Mouse (Mus musculus) embryonic facial prominence, embryonic 13.5 days (tissue): ENCODE data around the gene Nfkbie. TPM values are rescaled to one million over a fixed set of nuclear protein-coding genes. Genes with fewer than 3 reads are reported as not detected.

Experiments
- ATAC-seq: fragments of 200-750 bp; cut with Nextera tagmentation; 2 replicates; pipeline ENCODE4 v1.8.0; 2017; ENCODE audit warnings: low read depth; ENCODE audit not compliant: insufficient number of reproducible peaks, insufficient read depth, low FRiP score, low TSS enrichment
- H3K27ac ChIP-seq: fragments of 300-500 bp; sonication (generic); 2 replicates; pipeline ENCODE4 v1.5.1; 2015; ENCODE audit warnings: moderate library complexity, mild to moderate bottlenecking, inconsistent platforms
- H3K27me3 ChIP-seq: fragments of 300-500 bp; sonication (generic); 2 replicates; pipeline ENCODE4 v1.6.1; 2015; ENCODE audit warnings: mild to moderate bottlenecking, inconsistent platforms
- H3K36me3 ChIP-seq: fragments of 300-500 bp; sonication (generic); 2 replicates; pipeline ENCODE4 v1.6.1; 2015; ENCODE audit warnings: mild to moderate bottlenecking, inconsistent platforms
- H3K4me1 ChIP-seq: fragments of 300-500 bp; sonication (generic); 2 replicates; pipeline ENCODE4 v1.6.1; 2015; ENCODE audit warnings: inconsistent platforms
- H3K4me2 ChIP-seq: fragments of 300-500 bp; sonication (generic); 2 replicates; pipeline ENCODE4 v1.6.1; 2015; ENCODE audit warnings: moderate library complexity, mild to moderate bottlenecking, inconsistent platforms
- H3K4me3 ChIP-seq: fragments of 300-500 bp; sonication (generic); 2 replicates; pipeline ENCODE4 v1.5.1; 2015; ENCODE audit warnings: mild to moderate bottlenecking, inconsistent platforms
- H3K9ac ChIP-seq: fragments of 300-500 bp; sonication (generic); 2 replicates; pipeline ENCODE4 v1.6.1; 2015; ENCODE audit warnings: mild to moderate bottlenecking, inconsistent platforms
- H3K9me3 ChIP-seq: fragments of 300-500 bp; sonication (generic); 2 replicates; pipeline ENCODE4 v1.6.1; 2016; ENCODE audit warnings: inconsistent platforms
- WGBS: fragments of 180-500 bp; shearing (Covaris S2); methylation state at CpG from one replicate; pipeline ENCODE4 v1.1.7; 2015; ENCODE audit warnings: mixed read lengths; 5-methylcytosine and 5-hydroxymethylcytosine counted together
- polyA plus RNA-seq: library from polyadenylated mRNA; unstranded; fragments of >200 nt; fragmentation: Nextera tagmentation; extraction: Ambion mirVana; gene quantifications from 2 replicates; pipeline ENCODE4 v1.2.1, GENCODE M21; 2015

Nfkbie gene
- polyA plus RNA-seq, 1 experiment from 2014 or later, result 4.7 TPM

DNA sequence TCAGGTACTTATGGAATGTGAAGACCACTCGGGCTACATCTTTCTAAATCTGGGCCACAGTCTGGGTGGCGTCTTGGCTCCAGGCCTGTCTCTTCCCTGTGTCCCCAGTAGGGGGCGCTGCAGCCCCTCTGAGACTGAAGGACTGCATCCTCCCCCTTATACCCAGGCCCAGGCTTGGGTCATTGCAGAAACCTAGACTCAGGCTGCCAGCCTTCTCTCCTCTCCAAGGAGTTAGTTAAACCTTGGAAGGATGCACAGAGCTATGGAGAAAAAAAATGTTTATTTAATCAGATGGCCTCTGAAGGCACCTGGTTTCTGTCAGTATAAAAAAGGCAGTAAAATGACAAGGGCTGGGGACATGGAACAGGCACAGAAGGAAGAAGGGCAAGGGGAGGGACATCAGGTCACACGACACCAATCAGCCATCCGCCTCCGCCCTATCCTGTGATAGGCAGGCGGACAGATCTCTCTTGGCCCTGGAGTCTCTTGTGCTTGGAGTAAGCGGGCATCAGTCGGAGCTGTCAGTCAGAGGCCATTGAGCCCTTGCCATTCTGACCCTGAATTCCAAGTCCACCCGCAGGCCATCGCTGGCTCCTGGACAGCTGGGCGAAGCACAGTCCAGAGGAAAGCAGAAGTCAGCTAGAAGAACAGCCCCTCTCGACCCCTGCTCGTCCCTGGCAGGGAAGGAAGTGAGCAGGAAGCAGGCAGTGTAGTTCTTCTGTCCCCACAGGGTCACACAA lies 29.6 kb downstream of the Nfkbie start:
- peak; percentile 22; the same call in 1 of the 2 replicates for ATAC-seq
- peaks cover 32% of the 10 kb centered on the region for H3K36me3 ChIP-seq
- WGBS, result 20% methylated on average over 14 of the region's 14 CpGs
- H3K27me3 ChIP-seq, result no peaks in the 10 kb centered on the region
- no peak overlapping the region for H3K4me3 ChIP-seq
- H3K9ac ChIP-seq, result peak overlapping the region; percentile 61
- peak overlapping the region; percentile 82 for H3K27ac ChIP-seq
- 0 out of 2 replicates have a peak overlapping the region, but pooled peaks have one; percentile 5 for H3K4me2 ChIP-seq
- H3K4me1 ChIP-seq, result peaks cover 32% of the 10 kb centered on the region
- peaks cover 4% of the 10 kb centered on the region; the same call in 1 of the 2 replicates for H3K9me3 ChIP-seq

DNA sequence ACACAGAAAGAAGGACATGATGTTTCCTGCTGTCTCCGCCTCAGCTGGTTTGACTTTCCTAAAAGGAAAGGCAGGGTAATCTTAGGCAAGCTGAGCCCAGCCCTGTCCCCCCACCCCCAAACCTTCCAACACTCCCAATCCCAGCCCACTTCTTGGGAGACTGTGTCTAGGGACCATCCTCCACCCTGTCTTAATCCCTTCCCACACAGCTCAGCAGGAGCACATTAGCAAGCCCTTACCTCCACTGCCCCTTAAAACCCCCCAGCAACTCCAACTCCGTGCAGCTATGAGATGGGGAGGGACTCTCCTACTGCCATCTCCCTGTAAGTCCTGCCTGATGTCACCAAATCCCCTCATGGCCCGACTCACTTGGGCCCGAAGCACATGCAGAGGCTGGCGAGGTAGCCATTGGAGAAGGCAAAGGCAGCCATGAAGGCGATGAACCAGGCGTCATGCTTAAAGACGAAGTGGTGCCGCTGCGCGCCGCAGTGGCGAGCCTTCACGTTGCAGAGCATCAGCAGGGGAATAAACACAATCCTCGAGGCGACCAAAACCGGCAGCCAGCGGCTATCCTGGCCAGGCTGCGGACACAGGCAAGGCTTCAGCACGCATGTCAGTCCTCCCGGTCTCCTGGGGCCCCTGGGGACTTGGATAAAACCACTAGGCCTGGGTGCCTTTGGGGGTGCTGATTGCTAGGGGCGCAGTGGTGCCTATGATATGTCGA lies 30.4 kb downstream of the Nfkbie start:
- H3K4me3 ChIP-seq, result no peak overlapping the region
- no peaks in the 10 kb centered on the region for H3K27me3 ChIP-seq
- peaks cover 30% of the 10 kb centered on the region for H3K4me1 ChIP-seq
- H3K27ac ChIP-seq, result peak overlapping the region; percentile 82
- peaks cover 34% of the 10 kb centered on the region for H3K36me3 ChIP-seq
- peak overlapping the region; percentile 61 for H3K9ac ChIP-seq
- no peak overlapping the region for H3K4me2 ChIP-seq
- H3K9me3 ChIP-seq, result peaks cover 4% of the 10 kb centered on the region; the same call in 1 of the 2 replicates
- WGBS, result 65% methylated on average over 23 of the region's 23 CpGs
- no peak for ATAC-seq

DNA sequence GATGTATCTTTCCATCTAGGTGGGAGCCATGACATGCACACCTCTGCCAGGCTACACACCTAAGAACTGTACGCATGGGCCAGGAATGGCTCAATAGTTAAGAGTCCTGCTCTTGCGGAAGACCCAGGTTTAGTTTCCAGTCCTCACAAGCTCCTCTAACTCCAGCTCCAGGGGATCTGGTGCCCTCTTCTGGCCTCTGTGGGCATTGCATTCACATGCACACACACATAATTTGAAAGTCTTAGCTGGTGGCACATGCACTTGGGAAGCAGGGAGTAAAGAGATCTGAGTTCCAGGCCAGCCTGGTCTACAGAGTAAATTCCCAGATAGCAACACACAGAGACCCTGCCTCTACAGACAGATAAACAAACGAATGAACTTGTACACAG lies 30.9 kb downstream of the Nfkbie start:
- ATAC-seq, result no peak
- no peak overlapping the region for H3K4me2 ChIP-seq
- H3K27ac ChIP-seq, result no peak overlapping the region
- H3K4me1 ChIP-seq, result peaks cover 26% of the 10 kb centered on the region
- no peaks in the 10 kb centered on the region for H3K27me3 ChIP-seq
- no peak overlapping the region for H3K9ac ChIP-seq
- peaks cover 34% of the 10 kb centered on the region for H3K36me3 ChIP-seq
- no peak overlapping the region for H3K4me3 ChIP-seq
- WGBS, result 98% methylated on average over 3 of the region's 3 CpGs
- peaks cover 4% of the 10 kb centered on the region; the same call in 1 of the 2 replicates for H3K9me3 ChIP-seq

DNA sequence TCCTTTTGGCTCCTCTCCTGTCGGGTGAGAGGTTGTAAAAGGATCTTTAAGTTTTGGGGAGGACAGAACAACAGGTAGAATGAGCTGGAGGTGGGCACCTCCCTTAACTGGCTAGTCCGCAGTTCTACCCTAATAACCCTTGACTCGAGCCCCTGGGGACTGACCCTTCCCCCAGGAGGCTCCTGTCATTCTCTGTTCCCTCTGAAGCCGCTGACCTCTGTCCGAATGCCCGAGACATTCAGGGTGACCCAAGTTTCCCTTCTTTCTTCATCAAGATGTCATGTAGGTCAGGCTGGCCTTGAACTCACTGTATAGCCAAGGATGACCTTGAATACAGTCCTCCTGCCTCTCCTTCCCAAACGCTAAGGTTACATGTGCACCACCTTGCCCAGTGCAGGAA lies 32.9 kb downstream of the Nfkbie start:
- H3K36me3 ChIP-seq, result peaks cover 34% of the 10 kb centered on the region
- no peak overlapping the region for H3K4me3 ChIP-seq
- H3K27ac ChIP-seq, result no peak overlapping the region
- peaks cover 3% of the 10 kb centered on the region; the same call in 1 of the 2 replicates for H3K27me3 ChIP-seq
- 91% methylated on average over 7 of the region's 7 CpGs for WGBS
- H3K4me1 ChIP-seq, result peaks cover 42% of the 10 kb centered on the region
- peaks cover 4% of the 10 kb centered on the region; the same call in 1 of the 2 replicates for H3K9me3 ChIP-seq
- no peak overlapping the region for H3K4me2 ChIP-seq
- no peak for ATAC-seq
- no peak overlapping the region for H3K9ac ChIP-seq

DNA sequence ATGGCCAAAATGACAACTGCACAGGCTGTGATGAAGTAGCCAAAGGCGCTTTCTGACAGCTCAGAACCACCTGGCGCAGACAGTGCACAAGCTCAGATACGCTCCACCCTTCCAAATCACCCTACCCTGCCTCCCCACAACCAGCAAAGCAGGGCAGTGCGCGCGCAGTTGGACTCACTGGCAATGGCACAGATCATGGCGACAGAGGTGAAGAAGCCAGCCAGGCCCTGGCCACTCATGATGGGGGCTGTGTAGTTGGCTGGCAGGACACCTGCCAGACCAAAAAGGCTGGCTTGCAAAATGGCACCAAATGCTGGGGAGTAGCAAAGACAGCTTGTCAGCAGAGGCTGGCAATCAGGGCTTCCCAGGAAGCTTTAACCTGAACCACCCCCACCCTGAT lies 33.7 kb downstream of the Nfkbie start:
- Histone ChIP-seq H3K4me1 (peaks cover 49% of the 10 kb centered on the region), H3K4me2 (no peak overlapping the region), H3K9me3 (peaks cover 4% of the 10 kb centered on the region; the same call in 1 of the 2 replicates), H3K27ac (no peak overlapping the region), H3K27me3 (peaks cover 10% of the 10 kb centered on the region), H3K36me3 (peaks cover 34% of the 10 kb centered on the region), H3K4me3 (no peak overlapping the region), H3K9ac (no peak overlapping the region)
- 94% methylated on average over 7 of the region's 7 CpGs for WGBS
- ATAC-seq, result no peak

DNA sequence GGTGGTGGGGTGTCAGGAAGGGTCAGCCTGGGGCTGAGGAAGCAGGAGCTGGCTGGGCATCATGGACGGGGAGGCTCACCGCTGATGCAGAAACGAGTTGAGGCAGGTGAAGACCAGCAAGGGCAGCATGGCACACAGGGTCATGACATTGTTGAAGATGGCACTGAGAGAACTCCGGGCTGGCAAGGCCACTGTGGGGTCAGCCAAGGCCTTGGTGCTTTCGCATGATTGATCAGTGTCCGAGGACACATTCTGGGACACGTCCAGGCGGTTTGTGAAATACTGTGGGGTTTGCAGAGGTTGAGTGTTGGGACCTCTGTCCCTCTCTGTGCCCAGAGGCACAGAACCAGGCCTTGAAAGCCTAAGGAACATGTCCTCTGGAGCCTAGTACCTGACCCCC lies 34.3 kb downstream of the Nfkbie start:
- Histone ChIP-seq H3K9me3 (peaks cover 4% of the 10 kb centered on the region; the same call in 1 of the 2 replicates), H3K27me3 (peaks cover 16% of the 10 kb centered on the region), H3K4me3 (no peak overlapping the region), H3K36me3 (peaks cover 34% of the 10 kb centered on the region), H3K9ac (no peak overlapping the region), H3K27ac (no peak overlapping the region), H3K4me1 (peaks cover 49% of the 10 kb centered on the region), H3K4me2 (no peak overlapping the region)
- 94% methylated on average over 8 of the region's 8 CpGs for WGBS
- ATAC-seq, result no peak

DNA sequence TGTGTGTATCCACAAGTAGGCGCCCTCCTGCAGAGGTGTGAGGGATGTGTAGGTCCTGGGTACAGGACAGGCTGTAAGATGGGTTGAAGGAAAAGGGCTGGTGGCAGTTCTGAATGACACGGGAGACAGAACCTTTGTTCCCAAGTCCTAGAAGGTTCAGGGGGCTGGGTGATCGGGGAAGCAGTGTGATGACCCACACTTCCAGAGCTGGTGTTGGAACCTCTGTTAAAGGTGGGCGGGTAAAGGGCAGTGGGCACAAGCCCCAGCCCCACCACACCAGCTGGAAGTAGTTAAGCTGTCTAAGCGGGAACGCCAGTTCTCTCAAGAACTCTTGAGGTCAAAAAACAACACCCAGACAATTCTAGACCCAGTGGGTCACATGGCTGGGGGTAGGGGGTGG lies 34.9 kb downstream of the Nfkbie start:
- ATAC-seq, result no peak
- no peak overlapping the region for H3K4me2 ChIP-seq
- 56% methylated on average over 6 of the region's 6 CpGs for WGBS
- peaks cover 17% of the 10 kb centered on the region for H3K27me3 ChIP-seq
- peaks cover 34% of the 10 kb centered on the region for H3K36me3 ChIP-seq
- peaks cover 48% of the 10 kb centered on the region for H3K4me1 ChIP-seq
- no peak overlapping the region for H3K27ac ChIP-seq
- H3K4me3 ChIP-seq, result no peak overlapping the region
- H3K9ac ChIP-seq, result no peak overlapping the region
- H3K9me3 ChIP-seq, result peaks cover 4% of the 10 kb centered on the region; the same call in 1 of the 2 replicates

DNA sequence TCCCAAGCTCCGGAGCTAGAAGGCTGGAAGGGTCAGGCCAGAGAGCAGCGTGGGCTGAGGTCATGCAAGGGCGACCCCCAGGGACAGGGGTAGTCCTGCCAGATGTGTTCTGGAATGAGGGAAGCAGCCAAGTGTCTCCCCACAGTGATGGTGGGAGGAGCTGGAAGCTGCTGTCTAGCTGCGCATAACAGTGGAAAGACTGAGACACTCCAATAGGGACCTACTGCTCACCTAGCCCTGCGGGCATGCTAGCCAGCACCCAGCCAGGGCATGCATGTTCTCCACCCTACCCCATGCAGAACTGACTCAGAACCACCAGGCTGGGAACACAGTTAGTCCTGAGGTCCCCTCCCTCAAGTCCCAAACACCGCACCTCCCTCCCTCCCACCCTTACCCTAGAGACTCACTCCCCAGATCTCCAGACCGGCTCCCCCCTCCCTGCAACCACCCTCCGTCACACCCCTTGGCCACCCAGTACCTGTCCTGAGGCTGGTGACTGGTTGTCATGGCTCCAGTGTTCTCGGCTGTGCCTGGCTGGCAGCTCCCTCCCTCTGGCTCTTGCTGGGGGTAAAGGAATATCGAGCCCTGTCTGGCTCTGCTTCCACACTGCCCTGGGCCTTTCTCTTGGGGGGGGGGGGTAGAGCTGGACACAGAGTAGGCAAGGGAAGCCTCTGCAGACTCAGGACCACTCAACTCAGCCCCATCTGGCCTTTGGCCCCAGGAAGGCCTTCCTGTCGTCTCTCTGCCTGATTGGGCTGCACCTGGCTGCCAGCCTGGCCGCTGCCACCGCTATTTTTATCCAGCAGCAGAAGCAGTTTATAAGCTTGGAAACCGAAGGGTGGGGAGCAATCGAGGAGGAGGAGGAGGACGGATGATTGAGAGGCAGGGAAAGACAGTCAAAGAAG lies 36.5 kb downstream of the Nfkbie start:
- Histone ChIP-seq H3K4me3 (peak overlapping the region; percentile 6), H3K4me2 (peak overlapping the region; percentile 99), H3K27me3 (peaks cover 17% of the 10 kb centered on the region), H3K9ac (peak overlapping the region; percentile 54), H3K4me1 (peaks cover 56% of the 10 kb centered on the region), H3K27ac (peak overlapping the region; percentile 33; the same call in 1 of the 2 replicates), H3K36me3 (peaks cover 27% of the 10 kb centered on the region), H3K9me3 (no peaks in the 10 kb centered on the region)
- WGBS, result 39% methylated on average over 16 of the region's 16 CpGs
- ATAC-seq, result no peak

DNA sequence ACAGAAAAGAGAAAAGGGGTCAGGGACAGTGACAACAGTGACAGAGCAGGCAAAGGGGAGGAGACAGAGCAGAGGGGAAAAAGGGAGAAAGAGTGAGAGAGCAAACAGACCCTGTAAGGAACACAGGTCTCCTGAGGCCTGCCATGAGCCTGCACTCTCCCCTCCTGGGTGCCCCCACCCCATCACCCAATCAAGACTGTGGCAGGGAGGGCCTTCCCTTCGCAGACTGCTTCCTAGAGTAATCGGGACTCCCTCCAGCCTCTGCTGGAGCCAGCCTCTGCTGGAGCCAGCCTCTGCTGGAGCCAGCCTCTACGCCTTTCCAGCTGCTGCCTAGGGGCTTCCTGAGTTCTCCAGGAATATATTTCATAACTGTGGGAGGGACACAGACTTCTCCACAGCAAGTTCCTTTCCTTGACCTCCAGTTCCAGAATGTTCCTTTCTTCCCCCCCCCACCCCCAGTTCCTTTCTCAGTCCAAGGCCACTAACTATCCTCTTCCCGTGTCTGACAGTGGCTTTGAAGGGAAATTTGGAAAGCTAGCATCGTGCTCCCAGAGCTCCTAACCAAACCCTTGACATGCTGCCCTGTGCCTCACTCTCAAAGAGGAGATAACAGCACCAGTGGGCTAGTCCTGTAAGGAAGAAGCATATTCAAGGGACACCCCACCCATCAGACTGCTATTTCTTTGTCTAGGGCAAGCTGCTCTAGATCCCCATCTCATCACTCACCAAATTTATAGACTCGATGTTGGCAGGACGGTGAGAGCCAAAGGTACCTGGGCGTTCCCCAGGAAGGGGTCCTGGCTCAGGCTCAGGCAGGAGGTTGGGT lies 37.3 kb downstream of the Nfkbie start:
- 41% methylated on average over 8 of the region's 8 CpGs for WGBS
- Histone ChIP-seq H3K9me3 (no peaks in the 10 kb centered on the region), H3K4me3 (peak overlapping the region; percentile 59), H3K4me2 (peak overlapping the region; percentile 99), H3K36me3 (peaks cover 20% of the 10 kb centered on the region), H3K27me3 (peaks cover 17% of the 10 kb centered on the region), H3K4me1 (peaks cover 58% of the 10 kb centered on the region), H3K27ac (peak overlapping the region; percentile 33), H3K9ac (peak overlapping the region; percentile 54)
- no peak for ATAC-seq

DNA sequence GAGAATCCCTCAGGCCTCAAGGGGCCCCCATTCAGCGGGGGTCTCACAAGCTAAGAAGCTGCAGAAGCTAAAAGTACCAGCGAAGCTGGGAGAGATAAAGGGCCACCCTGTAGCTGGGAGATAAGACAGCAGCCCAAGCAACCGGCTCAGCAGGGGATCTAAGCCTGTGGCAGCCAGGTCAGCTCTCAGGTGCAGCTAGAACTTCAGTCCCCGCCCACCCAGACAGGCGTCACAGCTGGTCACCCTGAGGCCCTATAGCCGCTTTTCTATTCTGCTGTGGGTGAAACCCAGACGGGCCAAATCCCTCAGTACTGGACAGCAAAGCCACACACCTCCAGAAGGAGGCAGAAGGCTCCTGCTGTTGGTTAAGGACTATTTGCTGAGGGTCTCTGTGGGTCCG lies 38.0 kb downstream of the Nfkbie start:
- Histone ChIP-seq H3K4me1 (peaks cover 58% of the 10 kb centered on the region), H3K9me3 (no peaks in the 10 kb centered on the region), H3K9ac (peak overlapping the region; percentile 44; the same call in 1 of the 2 replicates), H3K27ac (no peak overlapping the region), H3K36me3 (peaks cover 16% of the 10 kb centered on the region), H3K4me2 (peak overlapping the region; percentile 99), H3K4me3 (peak overlapping the region; percentile 59; the same call in 1 of the 2 replicates), H3K27me3 (peaks cover 17% of the 10 kb centered on the region)
- ATAC-seq, result no peak
- WGBS, result 28% methylated on average over 8 of the region's 8 CpGs
